Mouse (Mus musculus): ENCODE results near the gene Klhl21.
A peak's percentile ranks its signal among the peaks of the same experiment; 100 is the strongest.
"Not testable (repeated sequence)": the region's sequence is repeated elsewhere in the genome, so short reads cannot be mapped to it uniquely, and the experiment has no call there.

The Klhl21 gene

DNA sequence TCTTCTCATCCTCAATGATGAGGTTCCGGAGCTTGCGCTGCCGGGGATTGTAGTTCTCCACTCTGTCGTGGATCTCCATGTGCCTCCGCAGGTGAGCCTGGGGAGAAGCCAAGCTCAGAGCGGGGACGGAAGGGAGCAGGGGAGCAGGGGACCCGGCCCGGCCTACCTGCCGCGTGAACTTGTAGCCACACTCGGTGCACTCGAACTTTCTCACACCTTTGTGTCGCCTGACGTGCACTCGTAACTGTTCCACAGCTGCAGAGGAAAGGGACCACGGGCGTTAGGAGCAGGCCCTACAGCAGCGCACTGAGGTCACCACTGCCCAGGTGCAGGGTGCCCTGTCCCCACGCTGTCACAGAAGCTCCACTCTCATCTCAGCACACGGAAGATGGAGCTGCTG lies 11.4 kb downstream of the Klhl21 start:
- DNase-seq (ENCODE audit: extremely low read depth, low read depth, low spot score) = no peak

DNA sequence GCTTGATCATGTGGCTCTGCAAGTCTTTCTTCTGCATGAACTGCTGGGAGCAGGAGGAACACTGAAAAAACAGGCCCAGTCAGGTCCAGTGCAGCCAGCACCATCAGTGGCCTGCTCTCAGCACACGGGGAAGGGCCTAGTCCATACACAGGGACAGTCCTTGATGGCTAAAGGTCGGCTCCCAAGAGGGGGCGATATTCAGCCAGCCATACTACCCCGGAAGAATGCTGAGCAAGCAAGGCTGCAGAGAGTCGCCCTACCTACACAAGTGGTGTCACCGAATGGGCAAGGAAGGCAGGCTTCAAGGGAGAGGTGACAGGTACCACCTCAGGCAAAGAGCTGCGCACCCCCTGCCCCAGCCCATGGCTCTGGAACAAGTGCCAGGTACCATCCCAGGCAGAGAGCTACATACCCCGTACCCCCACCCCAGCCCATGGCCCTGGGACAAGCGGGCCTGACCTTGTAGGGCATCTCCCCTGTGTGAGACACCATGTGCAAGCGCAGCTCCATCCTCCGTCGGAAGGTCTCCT lies 13.0 kb downstream of the Klhl21 start:
- no peak for DNase-seq (ENCODE audit: extremely low read depth, low read depth, low spot score)

DNA sequence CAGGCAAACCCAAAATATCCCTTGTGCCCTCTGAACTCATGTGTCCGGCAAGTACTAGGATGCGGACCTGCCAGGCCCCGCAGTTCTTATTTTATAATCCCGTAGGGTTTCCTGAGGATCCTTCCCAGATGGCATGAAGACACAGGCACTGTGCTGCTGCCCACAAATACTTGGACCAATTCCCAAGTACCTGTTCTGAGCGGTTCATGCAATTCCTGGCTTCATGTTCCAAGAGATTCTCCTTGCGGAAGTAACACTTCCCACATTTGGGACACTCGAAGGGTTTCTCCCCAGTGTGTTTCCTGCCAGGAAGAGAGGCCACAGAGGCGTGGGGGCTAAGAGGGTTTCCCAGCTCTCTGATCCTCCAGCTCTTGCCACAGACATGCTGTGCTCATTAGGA lies 13.9 kb downstream of the Klhl21 start:
- no peak for DNase-seq (ENCODE audit: extremely low read depth, low read depth, low spot score)

DNA sequence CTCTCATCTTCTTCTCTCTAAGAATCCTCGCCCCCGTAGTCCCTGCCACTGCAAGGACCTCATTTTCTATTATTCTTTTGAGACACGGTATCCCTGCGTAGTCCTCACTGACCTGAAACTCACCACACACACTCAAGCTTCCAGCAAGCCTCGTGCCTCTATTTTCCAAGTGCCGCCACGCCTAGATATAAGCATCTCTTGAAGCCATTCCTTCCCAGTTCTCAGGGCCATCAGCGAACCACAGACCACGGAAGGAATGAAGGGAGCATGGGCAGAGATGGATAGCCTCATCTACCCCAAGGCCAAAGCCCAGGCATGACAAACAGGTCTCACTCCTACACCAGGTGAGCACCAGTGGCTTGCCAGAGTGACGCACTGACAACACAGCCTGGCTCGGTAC lies 15.9 kb downstream of the Klhl21 start:
- no peak for DNase-seq (ENCODE audit: extremely low read depth, low read depth, low spot score)

DNA sequence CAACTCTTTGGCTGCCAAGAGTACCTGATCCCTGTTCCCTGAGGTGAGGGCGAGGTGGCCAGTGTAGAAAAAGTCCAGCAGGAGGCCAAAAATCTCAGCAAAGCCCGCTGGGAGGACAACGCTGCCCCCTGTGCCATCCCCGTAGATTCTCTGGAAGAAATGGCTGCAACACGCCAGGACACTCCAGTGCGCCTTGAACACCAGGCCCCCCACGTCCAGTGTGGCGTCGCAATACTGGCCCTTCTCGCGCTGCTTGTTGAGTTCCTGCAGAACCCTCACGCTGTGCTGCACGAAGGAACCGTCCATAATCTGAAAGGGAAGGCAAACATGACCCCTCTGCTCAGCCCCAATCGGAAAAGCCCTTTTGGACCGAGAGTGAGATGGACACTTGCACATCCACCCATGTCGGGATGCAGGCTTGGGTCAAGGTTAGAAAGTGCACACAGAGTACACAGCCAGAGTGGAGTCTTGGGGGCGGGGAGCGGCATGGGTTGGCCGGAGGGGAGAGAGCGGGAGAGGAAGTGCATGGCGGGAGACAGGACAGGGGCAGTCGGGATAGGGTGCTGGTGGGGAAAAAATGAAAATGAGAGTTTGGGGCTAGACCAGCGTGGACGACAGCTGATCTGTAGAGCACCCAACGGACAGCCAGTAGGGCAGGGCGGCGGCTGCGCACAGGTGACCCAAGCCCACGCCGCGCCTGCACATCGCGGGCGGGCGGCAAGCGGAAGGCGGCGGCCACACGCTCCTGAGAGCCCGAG lies 18.3 kb downstream of the Klhl21 start:
- DNase-seq (ENCODE audit: extremely low read depth, low read depth, low spot score) = no peak

DNA sequence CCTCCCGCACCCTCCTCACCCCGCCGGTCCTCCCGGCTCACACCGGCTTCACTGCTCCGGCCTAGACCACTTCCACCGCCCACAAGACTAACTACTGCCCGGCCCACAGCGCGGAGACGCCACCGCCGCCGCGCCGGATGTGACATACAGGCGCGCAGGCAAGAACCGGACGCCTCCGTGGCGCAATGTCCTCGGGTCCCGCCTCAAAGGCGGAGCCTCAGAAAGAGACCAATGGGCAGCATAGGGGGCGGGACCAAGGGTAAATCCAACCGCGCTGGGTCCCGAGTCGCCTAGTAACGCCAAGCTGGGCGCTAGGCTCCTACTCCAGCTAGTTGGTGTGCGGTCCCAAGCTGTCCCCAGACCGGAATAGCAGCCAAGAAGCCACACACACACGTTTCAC lies 18.9 kb downstream of the Klhl21 start, which contains the start of gene Zbtb48:
Gene Zbtb48 (minus strand): TSS at position 148 of the 400 bp plus-strand sequence.
- peak; percentile 61 for DNase-seq (ENCODE audit: extremely low read depth, low read depth, low spot score)

DNA sequence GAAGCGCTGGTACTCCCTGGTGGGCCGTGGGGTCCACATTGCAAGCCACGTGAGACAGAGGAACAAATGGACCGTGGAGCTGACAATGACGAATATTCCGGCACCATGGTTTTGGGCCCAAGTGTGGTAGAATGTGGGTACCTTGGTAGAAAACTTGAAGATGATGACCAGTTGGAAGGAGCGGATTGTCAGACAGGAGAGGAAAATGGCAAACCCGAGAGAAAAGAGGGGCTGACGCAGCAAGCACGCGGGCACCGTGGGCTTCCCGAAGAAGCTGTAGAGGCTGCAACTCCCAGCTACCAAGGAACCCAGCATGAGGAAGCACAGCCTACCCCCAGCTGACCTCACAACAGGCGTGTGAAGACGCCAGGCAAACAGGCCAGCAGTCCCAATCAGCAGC lies 19.9 kb downstream of the Klhl21 start:
- DNase-seq (ENCODE audit: extremely low read depth, low read depth, low spot score) = no peak

DNA sequence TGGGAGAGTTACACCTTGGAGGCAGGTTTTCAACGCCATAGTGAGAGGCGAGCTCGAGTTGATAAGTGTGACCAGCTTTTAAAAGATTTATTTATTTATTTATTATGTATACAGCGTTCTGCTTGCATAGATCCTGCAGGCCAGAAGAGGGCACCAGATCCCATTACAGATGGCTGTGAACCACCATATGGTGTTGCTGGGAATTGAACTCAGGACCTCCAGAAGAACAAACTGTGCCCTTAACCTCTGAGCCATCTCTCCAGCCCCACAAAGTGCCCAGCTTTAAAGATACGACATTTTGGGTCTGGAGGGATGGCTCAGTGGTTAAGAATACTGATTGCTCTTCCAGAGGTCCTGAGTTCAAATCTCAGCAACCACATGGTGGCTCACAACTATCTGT lies 20.5 kb downstream of the Klhl21 start:
- DNase-seq (ENCODE audit: extremely low read depth, low read depth, low spot score) = no peak

DNA sequence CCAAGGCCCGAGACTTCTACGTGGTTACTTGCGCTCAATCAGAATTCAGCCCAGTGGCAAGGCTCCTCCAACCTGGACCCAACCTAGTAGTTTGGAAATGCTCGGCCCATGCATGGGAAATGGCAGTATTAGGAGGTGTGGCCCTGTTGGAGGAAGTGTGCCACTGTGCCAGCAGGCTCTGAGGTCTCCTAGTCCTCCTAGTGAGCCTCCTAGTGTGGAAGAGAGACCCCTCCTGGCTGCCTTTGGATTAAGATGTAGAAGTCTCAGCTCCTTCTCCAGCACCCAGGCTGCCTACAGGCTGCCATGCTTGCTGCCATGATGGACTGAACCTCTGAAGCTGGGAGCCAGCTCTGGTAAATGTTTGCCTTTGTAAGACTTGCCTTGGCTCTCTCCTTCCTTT lies 21.4 kb downstream of the Klhl21 start:
- DNase-seq (ENCODE audit: extremely low read depth, low read depth, low spot score) = no peak

DNA sequence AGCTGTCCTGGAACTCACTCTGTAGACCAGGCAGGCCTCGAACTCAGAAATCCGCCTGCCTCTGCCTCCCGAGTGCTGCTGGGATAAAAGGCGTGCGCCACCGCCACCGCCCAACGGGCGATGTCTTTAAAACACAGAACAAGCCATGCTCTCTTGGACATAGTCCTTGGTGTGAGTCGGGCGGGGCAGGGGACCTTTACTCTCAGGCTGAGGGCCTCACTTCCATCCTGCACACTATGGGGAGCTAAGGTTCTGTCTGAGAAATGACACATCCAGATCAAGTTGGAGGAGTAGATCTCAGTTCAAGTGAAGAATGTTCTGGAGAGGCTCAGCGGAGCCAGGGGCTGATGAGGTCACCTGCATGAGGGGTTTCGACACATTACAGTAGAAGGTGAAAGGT lies 24.3 kb downstream of the Klhl21 start:
- DNase-seq (ENCODE audit: extremely low read depth, low read depth, low spot score) = no peak

DNA sequence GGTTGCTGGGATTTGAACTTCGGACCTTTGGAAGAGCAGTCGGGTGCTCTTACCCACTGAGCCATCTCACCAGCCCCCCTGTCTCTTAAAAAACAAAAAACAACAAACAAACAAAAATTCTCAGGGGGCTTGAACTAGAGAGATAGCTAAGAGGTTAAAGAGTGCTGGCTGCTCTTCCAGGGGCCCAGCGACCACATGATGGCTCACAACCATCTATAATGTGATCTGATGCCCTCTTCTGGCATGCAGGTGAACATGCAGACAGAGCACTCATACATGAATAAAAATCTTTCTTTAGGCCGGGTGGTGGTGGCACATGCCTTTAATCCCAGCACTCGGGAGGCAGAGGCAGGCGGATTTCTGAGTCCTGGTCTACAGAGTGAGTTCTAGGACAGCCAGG lies 27.9 kb downstream of the Klhl21 start:
- not testable (repeated sequence) for DNase-seq (ENCODE audit: extremely low read depth, low read depth, low spot score)

DNA sequence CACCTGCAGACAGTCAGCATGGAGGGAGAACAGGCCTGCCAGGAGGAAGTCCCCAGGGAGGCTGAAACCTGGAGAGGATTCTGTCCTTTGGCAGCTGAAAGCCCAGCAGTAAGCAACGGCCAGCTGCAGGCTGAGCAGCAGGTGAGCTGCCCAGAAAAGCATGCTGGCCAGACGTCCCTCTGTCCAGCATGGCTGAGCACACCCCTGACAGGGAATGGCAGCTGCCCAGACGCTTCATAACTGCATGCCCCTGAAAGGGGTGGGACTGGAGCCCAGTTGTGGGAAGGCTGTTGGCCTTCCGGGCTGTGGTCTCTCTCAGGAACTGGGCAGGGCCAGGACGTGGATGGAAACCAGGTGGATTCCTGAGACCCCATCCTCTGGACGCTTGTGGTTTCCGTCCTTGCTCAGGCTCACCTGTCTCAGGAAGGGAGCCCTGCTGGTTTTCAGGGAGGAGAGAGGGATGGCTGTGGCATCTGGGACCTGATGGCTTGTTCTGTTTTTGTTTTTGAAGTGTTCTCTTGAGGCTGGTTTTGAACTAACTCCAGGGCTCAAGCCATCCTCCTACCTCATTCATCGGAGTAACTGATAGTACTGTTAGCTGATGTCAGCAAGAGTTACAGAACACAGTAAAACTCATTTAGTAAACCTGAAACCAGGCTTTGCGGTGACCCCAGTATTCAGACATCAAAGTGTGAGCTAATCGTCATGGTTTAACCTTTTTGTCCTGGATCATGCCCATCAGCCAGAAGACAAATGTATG lies 29.8 kb downstream of the Klhl21 start, which contains the start of gene Tas1r1:
Gene Tas1r1 (minus strand): TSS at position 344 of the 760 bp plus-strand sequence.
- no peak for DNase-seq (ENCODE audit: extremely low read depth, low read depth, low spot score)

DNA sequence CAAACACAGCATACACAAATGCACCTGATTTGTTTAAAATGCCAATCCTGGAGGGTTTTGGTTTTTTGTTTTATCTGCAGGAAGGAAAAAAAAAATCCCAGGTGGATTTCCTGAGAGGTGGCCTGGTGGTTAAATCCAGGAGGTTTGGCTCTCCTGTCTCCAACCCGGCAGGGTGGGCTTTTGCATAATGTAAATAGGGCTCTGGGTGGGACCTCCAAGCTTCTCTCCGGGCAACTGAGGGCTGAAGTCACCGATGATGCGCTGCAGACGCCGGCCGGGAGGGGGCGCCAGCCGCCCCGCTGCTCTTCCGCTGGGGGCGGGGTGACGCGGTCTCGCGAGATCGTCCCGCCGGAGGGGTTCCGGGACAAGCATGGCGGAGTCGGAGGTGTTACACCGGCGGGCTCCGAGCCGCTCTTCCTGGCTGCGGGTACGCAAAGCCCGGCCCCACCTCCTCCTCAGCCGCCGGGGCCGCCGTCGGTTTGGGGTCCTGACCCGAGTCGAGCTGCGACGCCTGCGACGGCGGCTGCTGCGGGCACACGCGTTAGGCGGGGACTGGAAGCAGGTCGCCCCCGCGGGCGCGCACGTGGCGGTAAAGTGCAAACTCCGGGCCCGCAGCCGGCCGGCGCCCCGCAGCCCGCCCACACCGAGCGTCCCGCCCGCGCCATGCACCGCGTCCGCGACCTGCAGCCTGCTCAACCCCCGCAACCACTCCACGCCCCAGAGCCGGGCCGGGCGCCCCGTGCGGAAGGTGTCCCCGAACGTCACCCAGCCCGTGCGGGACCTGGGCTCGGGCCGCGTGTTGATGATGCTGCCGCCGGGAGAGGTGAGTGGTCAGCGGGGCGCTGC lies 30.6 kb downstream of the Klhl21 start, which contains the start of gene Nol9:
Gene Nol9 (plus strand): TSS at position 337 of the 846 bp plus-strand sequence.
- no peak for DNase-seq (ENCODE audit: extremely low read depth, low read depth, low spot score)

DNA sequence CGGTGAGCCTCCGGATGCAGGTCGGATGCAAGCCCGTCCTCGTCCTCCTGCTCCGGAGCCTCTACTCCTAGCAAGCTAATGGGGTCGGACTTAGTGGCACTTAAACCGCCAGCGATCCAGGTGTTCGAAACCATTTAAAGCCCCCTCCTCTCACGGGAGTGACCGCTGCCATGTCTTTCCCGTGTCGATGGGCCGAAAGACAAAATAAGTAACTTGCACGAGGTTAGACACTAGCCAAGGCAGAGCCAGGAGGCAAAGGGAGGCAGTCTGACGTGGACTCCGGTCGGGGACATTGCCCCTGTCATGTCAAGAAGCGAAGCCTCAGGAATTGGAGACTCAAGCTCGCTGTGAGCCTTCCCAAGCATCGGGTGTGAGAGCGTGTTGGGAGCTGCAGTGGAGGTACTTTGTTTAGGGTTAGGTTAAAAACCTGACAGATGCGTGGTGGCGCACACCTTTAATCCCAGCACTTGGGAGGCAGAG lies 31.3 kb downstream of the Klhl21 start:
- DNase-seq (ENCODE audit: extremely low read depth, low read depth, low spot score) = no peak

DNA sequence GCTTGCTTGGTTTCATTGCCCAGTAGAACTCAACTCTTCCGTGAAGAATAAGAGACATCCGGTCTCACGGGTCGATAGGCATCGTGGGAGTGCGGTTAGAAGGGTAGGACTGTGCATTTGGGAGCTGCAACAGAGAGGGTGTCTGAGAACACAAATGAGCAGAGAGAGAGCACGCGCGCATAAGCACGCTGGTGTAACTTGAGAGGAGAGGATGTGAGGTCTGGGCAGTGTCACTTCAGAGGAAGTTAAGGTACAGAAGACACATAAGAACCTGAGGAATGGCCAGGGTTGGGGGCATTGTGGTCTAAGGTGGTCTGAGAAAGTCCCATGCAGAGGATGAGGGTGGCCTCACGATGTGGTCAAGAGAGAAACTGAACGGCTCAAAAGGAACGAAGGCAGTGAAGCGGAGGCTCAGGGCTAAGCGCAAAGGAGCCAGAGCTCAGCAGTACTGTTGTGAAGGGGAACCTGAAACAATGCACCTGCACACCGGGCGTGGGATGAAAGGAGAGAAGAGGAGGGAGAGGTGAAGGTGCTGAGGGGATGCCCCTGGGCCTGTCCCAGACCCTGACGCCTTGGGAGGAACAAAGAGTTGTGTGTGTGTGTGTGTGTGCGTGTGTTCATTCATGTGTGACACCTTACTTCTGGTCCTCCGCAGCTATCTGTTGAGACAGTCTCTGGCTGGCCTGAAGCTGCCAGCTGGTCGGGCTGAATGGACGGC lies 33.5 kb downstream of the Klhl21 start:
- DNase-seq (ENCODE audit: extremely low read depth, low read depth, low spot score) = no peak

DNA sequence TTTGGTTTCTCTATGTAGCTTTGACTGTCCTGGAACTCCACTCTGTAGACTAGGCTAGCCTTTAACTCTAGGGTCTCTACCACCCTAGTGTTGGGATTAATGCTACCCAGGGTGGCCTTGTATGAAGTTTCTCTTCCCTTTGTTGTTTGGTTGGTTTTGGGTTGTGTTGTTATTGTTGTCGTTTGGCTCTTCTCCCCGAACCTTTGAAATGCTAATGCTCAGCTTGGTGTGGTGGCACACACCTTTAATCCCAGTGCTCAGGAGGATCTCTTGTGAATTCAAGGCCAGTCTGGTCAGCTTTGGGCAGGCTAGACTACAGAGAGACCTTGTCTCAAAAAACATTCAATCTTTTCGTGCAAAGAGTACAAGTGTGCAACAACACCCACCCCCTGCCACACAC lies 34.6 kb downstream of the Klhl21 start:
- no peak for DNase-seq (ENCODE audit: extremely low read depth, low read depth, low spot score)

DNA sequence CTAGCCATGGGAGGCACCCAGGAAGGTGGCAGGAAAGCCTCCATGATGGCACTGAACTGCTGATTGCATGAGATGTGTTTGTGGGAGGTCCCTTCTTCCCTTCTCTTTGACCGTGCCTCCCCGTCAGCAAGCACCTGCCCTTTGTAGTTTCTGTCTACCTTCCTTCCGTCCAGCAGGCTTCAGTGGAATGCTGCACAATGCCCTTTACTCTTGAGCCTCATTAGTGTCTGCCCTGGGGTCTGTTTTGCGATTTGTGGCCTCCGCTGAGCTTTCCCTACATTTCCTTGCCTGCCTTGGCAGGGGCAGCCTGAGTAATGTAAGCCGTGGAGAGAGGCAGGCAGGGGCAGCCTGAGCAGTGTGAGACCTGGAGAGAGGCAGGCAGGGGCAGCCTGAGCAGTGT lies 36.0 kb downstream of the Klhl21 start:
- no peak for DNase-seq (ENCODE audit: extremely low read depth, low read depth, low spot score)

DNA sequence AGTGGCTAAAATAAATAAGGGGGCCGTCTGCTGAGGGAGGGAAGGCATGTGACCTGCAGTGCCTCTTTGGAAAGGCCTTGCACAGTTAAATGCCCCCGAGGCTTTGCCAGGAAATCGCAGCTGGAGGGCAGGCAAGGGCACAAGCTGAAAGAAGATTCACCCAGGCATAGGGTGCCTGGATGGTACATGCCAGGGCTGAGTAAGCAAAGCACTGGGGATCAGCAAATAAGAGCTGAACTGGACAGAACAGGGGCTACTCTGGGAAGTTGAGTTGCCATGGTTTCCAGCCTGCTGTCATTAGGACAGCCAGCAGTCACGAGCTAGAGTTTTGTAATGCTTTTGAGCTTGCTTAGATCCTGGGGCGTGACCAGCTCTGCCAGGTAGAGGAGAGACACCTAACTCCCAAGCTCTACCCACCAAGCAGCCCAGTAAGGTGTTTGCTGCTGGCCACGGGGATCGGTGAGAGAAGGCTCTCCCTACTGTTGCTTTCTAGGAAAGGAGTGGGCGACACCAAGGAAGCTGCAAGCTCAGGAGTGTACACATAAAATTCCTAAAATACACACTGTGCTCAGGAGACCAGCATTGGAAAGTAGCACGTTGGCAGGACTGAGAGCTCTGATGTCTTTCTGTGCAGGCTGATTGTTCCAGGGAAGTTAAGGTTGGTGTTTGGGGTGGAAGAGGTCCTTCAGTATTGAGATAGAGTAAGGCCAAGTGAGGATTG lies 53.9 kb downstream of the Klhl21 start:
- no peak for DNase-seq (ENCODE audit: extremely low read depth, low read depth, low spot score)

DNA sequence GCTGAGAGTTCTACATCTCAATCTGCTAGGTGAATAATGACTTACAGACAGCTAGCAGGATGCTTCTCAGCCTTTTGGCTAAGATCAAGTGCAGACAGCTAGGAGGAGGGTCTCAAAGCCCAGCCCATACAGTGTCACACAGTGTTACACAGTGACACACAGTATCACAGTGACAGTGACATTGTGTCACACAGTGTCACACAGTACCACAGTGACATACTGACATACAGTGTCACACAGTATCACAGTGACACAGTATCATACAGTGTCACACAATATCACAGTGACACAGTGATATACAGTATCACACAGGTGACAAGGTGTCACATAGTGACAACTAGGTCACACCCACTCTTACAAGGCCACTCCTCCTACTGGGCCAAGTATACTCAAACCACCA lies 58.7 kb downstream of the Klhl21 start:
- no peak for DNase-seq (ENCODE audit: extremely low read depth, low read depth, low spot score)

Data from fat pad, adult 2 months (tissue).